Mouse (Mus musculus) G1E (cell line): ENCODE data around the gene Rnf185. TPM values are rescaled to one million over a fixed set of nuclear protein-coding genes. Genes with fewer than 3 reads are reported as not detected.

Experiments used
- ATAC-seq: 2 replicates; pipeline ENCODE4 v1.8.0; 2016; ENCODE audit warnings: mild to moderate bottlenecking; ENCODE audit not compliant: insufficient number of reproducible peaks, poor library complexity, low FRiP score, severe bottlenecking; ENCODE audit errors: extremely low read depth
- DNase-seq: peaks from one replicate; pipeline ENCODE4 v3.0.0; 2012; ENCODE audit warnings: low spot score
- H3K27me3 ChIP-seq: 2 replicates; pipeline ENCODE4 v1.6.1; 2012; ENCODE audit warnings: mild to moderate bottlenecking, low read length, inconsistent platforms; ENCODE audit not compliant: insufficient read depth
- H3K36me3 ChIP-seq: replicated peaks from 2 replicates; pipeline ENCODE3; 2012; ENCODE audit warnings: mild to moderate bottlenecking, inconsistent platforms
- H3K4me1 ChIP-seq: 2 replicates; pipeline ENCODE4 v1.6.1; 2012; ENCODE audit warnings: low read depth, low read length, inconsistent platforms, mixed read lengths; ENCODE audit not compliant: insufficient read depth
- H3K4me3 ChIP-seq: 2 replicates; pipeline ENCODE4 v1.5.1; 2012; ENCODE audit warnings: low read depth, mild to moderate bottlenecking, inconsistent platforms, low read length, moderate library complexity, mixed read lengths
- H3K9me3 ChIP-seq: replicated peaks from 2 replicates; pipeline ENCODE4 v1.6.1; 2012; ENCODE audit warnings: inconsistent platforms
- CTCF ChIP-seq: IDR thresholded peaks from 2 replicates; pipeline ENCODE4 v1.5.1; 2012; ENCODE audit warnings: low read depth, low read length, inconsistent platforms, mixed read lengths
- GATA1 ChIP-seq: IDR thresholded peaks from 2 replicates; pipeline ENCODE4 v1.6.1; 2012; ENCODE audit warnings: borderline replicate concordance, low read length, inconsistent platforms, mixed read lengths
- GATA2 ChIP-seq: IDR thresholded peaks from 2 replicates; pipeline ENCODE4 v1.6.1; 2012; ENCODE audit warnings: low read depth, low read length, inconsistent platforms, borderline replicate concordance
- POLR2AphosphoS5 ChIP-seq: IDR thresholded peaks from 2 replicates; pipeline ENCODE4 v1.6.1; 2012; ENCODE audit warnings: low read depth, low read length, inconsistent platforms; ENCODE audit not compliant: insufficient replicate concordance
- TAL1 ChIP-seq: conservative IDR thresholded peaks from 2 replicates; pipeline ENCODE4 v1.6.1; 2012; ENCODE audit warnings: low read depth, low read length, inconsistent platforms, mixed read lengths
- polyA plus RNA-seq: library from polyadenylated mRNA; stranded (reverse); fragments of >175 nt; gene quantifications from 2 replicates; pipeline ENCODE4 v1.2.3, GENCODE M21; 2012
- total RNA-seq, 2 experiments: library from RNA; stranded (forward) in 1 of 2; stranded (reverse) in 1 of 2; fragments of 200-1000 nt in 1 of 2; fragments of >200 nt in 1 of 2; fragmentation: Nextera tagmentation in 1 of 2; gene quantifications; 2 replicates each; pipeline ENCODE4 v1.2.3; 2014 to 2017

The Rnf185 gene
- total and polyA plus RNA-seq, 3 experiments = 2.7 to 17.4 (median 13.4) TPM

DNA sequence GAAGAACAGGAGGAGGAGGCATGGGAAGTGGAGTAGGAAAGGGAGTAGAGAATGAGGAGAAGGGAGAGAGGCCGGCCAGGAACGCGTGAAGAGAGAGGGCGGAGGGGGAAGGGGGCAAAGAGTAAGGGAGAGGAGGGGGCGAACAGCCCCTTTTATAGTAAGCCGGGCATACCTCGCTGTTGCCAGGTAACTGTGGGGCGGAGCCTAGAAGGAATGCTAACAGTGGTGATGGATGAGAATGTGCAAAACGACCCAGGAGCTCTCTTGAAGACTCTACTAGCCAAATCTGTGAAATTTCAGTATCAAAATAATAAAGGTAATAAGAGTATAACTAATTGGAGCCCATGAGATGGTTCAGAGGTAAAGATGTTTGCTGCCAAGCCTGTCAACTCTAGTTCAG lies 606 bp upstream of the Rnf185 start:
- ATAC-seq (no peak), DNase-seq (no peak)
- Histone ChIP-seq H3K4me1 (peaks cover 42% of the 10 kb centered on the region), H3K27me3 (no peaks in the 10 kb centered on the region), H3K9me3 (no peaks in the 10 kb centered on the region), H3K36me3 (peaks cover 39% of the 10 kb centered on the region), H3K4me3 (peak overlapping the region; percentile 87)
- no peak for TF ChIP-seq TAL1
- TF ChIP-seq CTCF = no peak
- no peak for TF ChIP-seq POLR2AphosphoS5
- TF ChIP-seq GATA1 = no peak
- no peak for TF ChIP-seq GATA2

GRCm38 (mm10) chr11:3451701-3452163 lies 431 bp downstream of the Rnf185 start:
- peaks cover 49% of the 10 kb centered on the region for H3K4me1 ChIP-seq
- peak overlapping the region; percentile 87 for H3K4me3 ChIP-seq
- no peak for TF ChIP-seq TAL1
- TF ChIP-seq GATA1 = no peak
- DNase-seq (peak; percentile 23), ATAC-seq (no peak)
- H3K27me3 ChIP-seq = no peaks in the 10 kb centered on the region
- H3K36me3 ChIP-seq = peaks cover 33% of the 10 kb centered on the region
- H3K9me3 ChIP-seq = no peaks in the 10 kb centered on the region

- no peak for TF ChIP-seq POLR2AphosphoS5
- no peak for TF ChIP-seq GATA2
- TF ChIP-seq GATA1 = no peak
- TF ChIP-seq CTCF = no peak
- TF ChIP-seq TAL1 = no peak
- H3K4me3 ChIP-seq = no peak overlapping the region
- DNase-seq = no peak
- H3K9me3 ChIP-seq = no peaks in the 10 kb centered on the region
- ATAC-seq = no peak
- H3K27me3 ChIP-seq = no peaks in the 10 kb centered on the region
- peaks cover 16% of the 10 kb centered on the region for H3K36me3 ChIP-seq
- H3K4me1 ChIP-seq = peaks cover 21% of the 10 kb centered on the region
Measured at GRCm38 (mm10) chr11:3444875-3445274, 7.3 kb downstream of the Rnf185 start.

GRCm38 (mm10) chr11:3443091-3443490 lies 9.1 kb downstream of the Rnf185 start:
- Histone ChIP-seq H3K4me3 (no peak overlapping the region), H3K36me3 (peaks cover 17% of the 10 kb centered on the region), H3K27me3 (no peaks in the 10 kb centered on the region), H3K9me3 (no peaks in the 10 kb centered on the region), H3K4me1 (peaks cover 17% of the 10 kb centered on the region)
- ATAC-seq = no peak
- DNase-seq = no peak
- no peak for TF ChIP-seq GATA1
- TF ChIP-seq TAL1 = no peak
- no peak for TF ChIP-seq CTCF
- TF ChIP-seq GATA2 = no peak
- no peak for TF ChIP-seq POLR2AphosphoS5

DNA sequence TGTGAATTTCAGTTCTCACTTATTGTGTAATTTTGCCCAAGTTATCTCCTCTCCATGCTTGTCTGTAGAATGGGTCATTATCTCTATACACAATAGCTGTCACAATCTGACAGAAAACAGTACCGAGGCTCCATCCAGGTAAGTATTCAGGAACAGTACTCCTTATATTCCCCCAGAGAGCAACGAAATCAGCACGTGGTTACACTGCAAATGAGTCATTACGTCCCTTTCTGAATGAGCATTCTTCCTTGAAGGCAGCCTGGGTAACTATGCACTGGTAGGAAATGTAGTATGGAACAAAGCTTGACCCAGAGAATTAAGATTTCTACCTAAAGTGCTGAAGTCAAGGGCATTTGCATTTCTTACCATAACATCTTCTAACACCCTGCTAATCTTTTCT lies 9.5 kb downstream of the Rnf185 start:
- no peak for DNase-seq
- Histone ChIP-seq H3K4me3 (no peak overlapping the region), H3K27me3 (no peaks in the 10 kb centered on the region), H3K4me1 (peaks cover 13% of the 10 kb centered on the region), H3K36me3 (peaks cover 16% of the 10 kb centered on the region), H3K9me3 (no peaks in the 10 kb centered on the region)
- TF ChIP-seq GATA1 (no peak), CTCF (no peak), GATA2 (no peak), POLR2AphosphoS5 (no peak), TAL1 (no peak)
- ATAC-seq = no peak

DNA sequence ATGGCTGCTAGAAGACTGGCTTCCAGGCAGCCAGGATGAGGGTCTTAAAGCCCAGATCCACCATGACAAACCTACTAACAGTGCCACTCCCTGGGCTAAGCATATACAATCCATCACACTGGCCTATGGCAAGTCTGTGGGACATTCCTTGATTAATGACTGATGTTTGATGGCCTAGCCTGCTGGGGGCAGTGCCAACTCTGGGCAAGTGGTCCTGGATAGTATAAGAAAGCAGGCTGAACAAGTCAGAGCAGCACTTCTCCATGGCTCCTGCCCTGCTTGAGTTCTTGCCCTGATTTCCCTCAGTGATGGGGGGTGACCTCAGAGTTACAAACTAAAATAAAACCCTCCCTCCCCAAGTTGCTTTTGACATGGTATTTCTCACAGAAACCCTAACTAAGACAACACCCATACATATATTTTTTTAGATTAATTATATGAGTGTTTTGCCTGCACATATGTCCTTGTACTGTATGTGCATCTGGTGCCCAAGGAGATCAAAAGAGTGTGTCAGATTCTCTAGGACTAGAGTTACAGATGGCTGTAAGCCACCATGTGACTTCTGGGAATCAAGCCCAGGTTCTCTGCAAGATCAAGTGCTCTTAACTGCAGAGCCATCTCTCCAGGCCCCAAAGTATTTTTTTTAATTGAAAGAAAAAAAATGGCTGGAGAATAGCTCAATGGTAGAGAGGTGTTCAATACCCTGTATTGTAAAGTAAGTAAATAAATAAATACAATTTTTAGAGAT lies 10.3 kb downstream of the Rnf185 start:
- no peaks in the 10 kb centered on the region for H3K27me3 ChIP-seq
- DNase-seq (no peak), ATAC-seq (no peak)
- H3K4me3 ChIP-seq = no peak overlapping the region
- H3K4me1 ChIP-seq = peaks cover 7% of the 10 kb centered on the region; the same call in 1 of the 2 replicates
- H3K36me3 ChIP-seq = peaks cover 17% of the 10 kb centered on the region
- H3K9me3 ChIP-seq = no peaks in the 10 kb centered on the region
- TF ChIP-seq CTCF = no peak
- TF ChIP-seq GATA1 = no peak
- no peak for TF ChIP-seq GATA2
- TF ChIP-seq POLR2AphosphoS5 = no peak
- no peak for TF ChIP-seq TAL1
